Mouse (Mus musculus) macrophage (primary cell): Measurements from ENCODE around the gene Mtx1. TPM values are rescaled to one million over a fixed set of nuclear protein-coding genes. Genes with fewer than 3 reads are reported as not detected.
A peak's percentile ranks its signal among the peaks of the same experiment; 100 is the strongest.
"Not testable (repeated sequence)": the region's sequence is repeated elsewhere in the genome, so short reads cannot be mapped to it uniquely, and the experiment has no call there.

Experiments
- H3K27ac ChIP-seq: fragments of 350-480 bp; formaldehyde crosslinking; 2 replicates; pipeline ENCODE4 v1.9.0; 2021
- H3K36me3 ChIP-seq: fragments of 350-480 bp; formaldehyde crosslinking; 2 replicates; pipeline ENCODE4 v1.9.0; 2021; ENCODE audit errors: inconsistent target
- H3K4me3 ChIP-seq: fragments of 350-480 bp; formaldehyde crosslinking; 2 replicates; pipeline ENCODE4 v1.9.0; 2021; ENCODE audit errors: inconsistent target
- H3K79me2 ChIP-seq: fragments of 350-480 bp; formaldehyde crosslinking; 2 replicates; pipeline ENCODE4 v1.9.0; 2021; ENCODE audit errors: inconsistent target
- WGBS: methylation state at CpG from one replicate; pipeline ENCODE4 v1.1.7; 2026; ENCODE audit warnings: inconsistent platforms; ENCODE audit not compliant: missing documents; 5-methylcytosine and 5-hydroxymethylcytosine counted together
- polyA plus RNA-seq: library from polyadenylated mRNA; stranded (reverse); fragments of 250-400 nt; gene quantifications from 3 replicates; pipeline ENCODE4 v1.2.4, GENCODE M21; 2018; ENCODE audit warnings: inconsistent platforms

Mtx1 gene
- polyA plus RNA-seq, 1 experiment from 2014 or later, result 102 TPM

DNA sequence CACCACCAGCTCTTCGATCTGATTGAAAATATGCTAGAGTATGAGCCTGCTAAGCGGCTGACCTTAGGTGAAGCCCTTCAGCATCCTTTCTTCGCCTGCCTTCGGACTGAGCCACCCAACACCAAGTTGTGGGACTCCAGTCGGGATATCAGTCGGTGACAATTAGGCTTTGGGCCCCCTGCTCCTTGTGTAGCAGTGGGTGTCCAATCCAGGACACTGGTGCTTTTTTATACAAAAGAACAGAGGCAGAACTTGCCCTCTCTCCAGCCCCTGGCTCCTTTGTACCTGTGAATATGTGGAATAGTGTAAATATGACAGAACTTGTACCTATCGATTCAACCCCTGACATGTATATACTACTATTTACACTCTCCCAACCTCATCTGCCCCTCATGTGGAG is 50.5 kb downstream of the Mtx1 start:
- no peak overlapping the region for H3K27ac ChIP-seq
- peaks cover 70% of the 10 kb centered on the region for H3K36me3 ChIP-seq
- H3K79me2 ChIP-seq, result peaks cover 19% of the 10 kb centered on the region
- no peak overlapping the region for H3K4me3 ChIP-seq
- WGBS, result 92% methylated on average over 7 of the region's 7 CpGs

DNA sequence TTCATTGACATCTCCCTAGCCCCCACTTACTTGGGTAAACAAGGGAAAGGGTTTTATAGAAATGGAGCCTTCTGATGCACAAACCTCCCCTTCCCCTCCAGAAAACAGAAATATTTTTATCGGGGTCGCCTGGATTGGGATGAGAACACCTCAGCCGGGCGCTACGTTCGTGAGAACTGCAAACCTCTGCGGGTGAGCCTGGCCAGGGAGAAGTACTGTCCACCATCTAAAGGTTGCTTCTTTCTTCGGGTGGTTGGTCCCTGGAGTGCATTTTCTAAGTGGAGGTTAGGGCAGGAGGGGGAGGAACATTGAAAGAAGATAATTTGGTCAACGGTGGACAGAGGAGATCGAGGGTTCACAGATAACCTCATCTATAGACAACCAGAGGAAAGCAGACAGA is 51.3 kb downstream of the Mtx1 start:
- H3K79me2 ChIP-seq, result peaks cover 19% of the 10 kb centered on the region
- WGBS, result 96% methylated on average over 10 of the region's 10 CpGs
- H3K27ac ChIP-seq, result no peak overlapping the region
- no peak overlapping the region for H3K4me3 ChIP-seq
- H3K36me3 ChIP-seq, result peaks cover 66% of the 10 kb centered on the region

DNA sequence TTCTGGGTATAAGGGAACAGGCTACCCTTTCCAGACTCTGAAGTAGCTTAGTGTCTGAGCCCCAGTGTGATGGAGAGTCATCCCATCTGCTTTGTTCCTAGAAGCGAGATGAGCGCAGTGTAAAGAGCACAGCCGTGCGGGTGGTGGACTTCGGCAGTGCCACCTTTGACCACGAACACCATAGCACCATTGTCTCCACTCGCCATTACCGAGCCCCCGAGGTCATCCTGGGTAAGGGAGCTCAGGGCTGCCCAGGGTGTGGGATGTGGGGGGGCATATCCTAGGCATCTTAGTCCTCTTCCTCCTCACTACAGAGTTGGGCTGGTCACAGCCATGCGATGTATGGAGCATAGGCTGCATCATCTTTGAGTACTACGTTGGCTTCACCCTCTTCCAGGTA is 52.0 kb downstream of the Mtx1 start:
- H3K4me3 ChIP-seq, result no peak overlapping the region
- no peak overlapping the region for H3K27ac ChIP-seq
- WGBS, result 95% methylated on average over 11 of the region's 11 CpGs
- H3K36me3 ChIP-seq, result peaks cover 66% of the 10 kb centered on the region
- peaks cover 19% of the 10 kb centered on the region for H3K79me2 ChIP-seq

DNA sequence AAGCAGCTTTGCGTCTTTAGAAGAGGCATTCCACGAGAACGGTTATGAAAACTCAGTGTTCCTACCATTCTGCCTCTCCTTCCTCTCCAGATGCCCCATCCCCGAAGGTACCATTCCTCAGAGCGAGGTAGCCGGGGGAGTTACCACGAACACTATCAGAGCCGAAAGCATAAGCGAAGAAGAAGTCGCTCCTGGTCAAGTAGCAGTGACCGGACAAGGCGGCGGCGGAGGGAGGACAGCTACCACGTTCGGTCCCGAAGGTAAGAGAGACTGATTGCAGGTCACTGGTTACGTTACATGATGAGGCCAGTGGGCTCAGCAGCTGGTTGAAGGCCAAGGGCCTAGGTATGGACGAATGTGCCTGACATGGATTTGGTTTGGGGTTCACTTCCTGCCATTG is 59.9 kb downstream of the Mtx1 start:
- WGBS, result 96% methylated on average over 19 of the region's 19 CpGs
- Histone ChIP-seq H3K27ac (no peak overlapping the region), H3K36me3 (peaks cover 43% of the 10 kb centered on the region)

GRCm38 (mm10) chr3:89165268-89165870 is 61.5 kb downstream of the Mtx1 start:
- Histone ChIP-seq H3K79me2 (peaks cover 30% of the 10 kb centered on the region), H3K27ac (peak overlapping the region; percentile 48), H3K4me3 (peak overlapping the region; percentile 79), H3K36me3 (peaks cover 33% of the 10 kb centered on the region)
- 24% methylated on average over 12 of the region's 12 CpGs for WGBS

More for the DNA sequence above, 59.9 kb downstream of the Mtx1 start:
- no peak overlapping the region for H3K4me3 ChIP-seq
- peaks cover 30% of the 10 kb centered on the region for H3K79me2 ChIP-seq

GRCm38 (mm10) chr3:89164506-89165267 is 62.2 kb downstream of the Mtx1 start, which contains the start of gene Clk2:
Gene Clk2, plus strand, starts transcription at chr3:89164795.
- peaks cover 27% of the 10 kb centered on the region for H3K36me3 ChIP-seq
- peak within 1 kb of the TSS; percentile 79 for H3K4me3 ChIP-seq
- H3K79me2 ChIP-seq, result peaks cover 30% of the 10 kb centered on the region
- H3K27ac ChIP-seq, result peak within 1 kb of the TSS; percentile 71
- under 1% methylated on average over 63 of the region's 79 CpGs for WGBS

DNA sequence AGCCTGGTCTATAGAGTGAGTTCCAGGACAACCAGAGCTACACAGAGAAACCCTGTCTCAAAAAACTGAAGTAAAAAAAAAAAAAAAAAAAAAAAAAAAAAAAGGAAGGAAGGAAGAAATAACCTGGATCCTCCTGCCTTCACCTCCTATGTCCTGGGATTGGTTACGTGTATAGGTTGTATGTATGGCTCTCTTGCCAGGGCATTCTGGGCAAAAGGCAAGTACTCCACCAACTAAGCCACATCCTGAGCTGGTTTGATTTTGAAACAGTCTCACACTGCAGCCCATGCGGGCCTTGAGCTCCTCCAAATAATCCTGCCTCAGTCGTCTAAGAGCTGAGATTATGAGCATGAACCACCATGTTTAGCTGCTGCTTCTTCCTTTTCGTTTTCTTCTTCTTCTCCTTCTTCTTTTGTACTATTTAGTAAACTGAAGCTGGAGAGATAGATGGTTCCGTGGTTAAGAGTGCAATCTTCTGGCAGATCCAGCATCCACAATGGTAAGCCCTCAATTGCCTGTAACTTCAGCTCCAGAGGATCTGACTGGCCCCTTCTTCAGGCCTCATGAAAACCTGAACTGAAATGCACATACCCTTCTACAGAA is 63.1 kb downstream of the Mtx1 start:
- peaks cover 30% of the 10 kb centered on the region for H3K79me2 ChIP-seq
- H3K27ac ChIP-seq, result peak overlapping the region; percentile 71
- WGBS, result 17% methylated on average over 5 of the region's 5 CpGs
- peaks cover 18% of the 10 kb centered on the region for H3K36me3 ChIP-seq
- peak overlapping the region; percentile 40 for H3K4me3 ChIP-seq

- WGBS, result 86% methylated on average over 1 of the region's 1 CpGs
- peak overlapping the region; percentile 71 for H3K27ac ChIP-seq
- H3K4me3 ChIP-seq, result no peak overlapping the region
- H3K79me2 ChIP-seq, result peaks cover 30% of the 10 kb centered on the region
- peaks cover 12% of the 10 kb centered on the region; the same call in 1 of the 2 replicates for H3K36me3 ChIP-seq
Measured at GRCm38 (mm10) chr3:89163123-89163522, 63.8 kb downstream of the Mtx1 start.

DNA sequence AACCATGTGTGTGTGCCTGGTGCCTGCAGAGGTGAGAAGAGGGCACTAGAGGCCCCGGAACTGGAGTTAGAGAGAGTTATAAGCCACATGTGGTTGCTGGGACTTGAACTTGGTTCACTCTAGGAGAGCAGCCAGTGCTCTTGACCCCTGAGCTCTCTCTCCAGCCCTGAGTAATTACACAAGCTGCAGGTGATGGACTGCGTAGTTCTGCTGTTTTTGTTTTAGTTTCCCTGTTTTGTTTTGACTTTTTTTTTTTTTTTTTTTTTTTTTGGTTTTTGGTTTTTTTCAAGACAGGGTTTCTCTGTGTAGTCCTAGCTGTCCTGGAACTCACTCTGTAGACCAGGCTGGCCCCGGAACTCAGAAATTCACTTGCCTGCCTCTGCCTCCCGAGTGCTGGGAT is 65.1 kb downstream of the Mtx1 start:
- Histone ChIP-seq H3K79me2 (peaks cover 18% of the 10 kb centered on the region), H3K4me3 (no peak overlapping the region), H3K27ac (no peak overlapping the region), H3K36me3 (no peaks in the 10 kb centered on the region)
- 100% methylated on average over 4 of the region's 4 CpGs for WGBS

- not testable (repeated sequence) for H3K36me3 ChIP-seq, H3K4me3 ChIP-seq, H3K27ac ChIP-seq
- H3K79me2 ChIP-seq, result peaks cover 12% of the 10 kb centered on the region
Measured at GRCm38 (mm10) chr3:89161207-89161606, 65.7 kb downstream of the Mtx1 start.

GRCm38 (mm10) chr3:89159616-89160344 is 67.1 kb downstream of the Mtx1 start, which contains the start of gene Hcn3:
Gene Hcn3, minus strand, starts transcription at chr3:89160196.
- H3K4me3 ChIP-seq, result no peak within 1 kb of the TSS
- H3K79me2 ChIP-seq, result no peaks in the 10 kb centered on the region
- H3K36me3 ChIP-seq, result no peaks in the 10 kb centered on the region
- WGBS, result under 1% methylated on average over 49 of the region's 66 CpGs
- no peak within 1 kb of the TSS for H3K27ac ChIP-seq

DNA sequence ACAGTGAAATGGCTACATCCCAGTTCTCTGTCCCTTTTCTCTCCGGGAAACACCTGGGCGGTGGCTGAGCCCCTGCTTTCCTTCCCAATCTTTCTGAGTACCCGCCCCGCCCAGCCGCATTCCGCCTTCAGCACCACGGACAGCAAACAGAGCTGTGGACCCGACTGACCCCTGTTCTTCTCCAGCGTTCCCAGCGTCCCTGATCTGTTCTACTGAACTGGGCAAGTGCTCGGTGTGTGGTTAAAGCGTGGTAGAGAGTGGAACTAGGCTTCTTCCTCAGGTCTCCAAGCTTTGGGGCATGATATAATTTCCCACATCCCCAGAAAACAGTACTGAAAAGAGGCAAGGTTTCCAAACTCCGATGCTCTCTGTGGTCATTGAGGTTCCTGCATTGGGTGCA is 67.7 kb downstream of the Mtx1 start:
- H3K4me3 ChIP-seq, result no peak overlapping the region

More for the DNA sequence above, 67.7 kb downstream of the Mtx1 start:
- no peak overlapping the region for H3K27ac ChIP-seq
- 6% methylated on average over 13 of the region's 13 CpGs for WGBS
- no peaks in the 10 kb centered on the region for H3K79me2 ChIP-seq
- no peaks in the 10 kb centered on the region for H3K36me3 ChIP-seq
